ENCODE assay signal across 8 mouse cellular contexts in genomic region chr2:118038859-118039818, GRCm38 (mm10).
DNase-seq lines count a peak whose midpoint lies in the region; ATAC-seq and TF ChIP-seq lines count a peak whose summit lies in the region.

No protein-coding gene starts in this region.

- peak; percentile 65 for DNase-seq in limb, embryonic 14.5 days (ENCODE audit: low spot score)
- DNase-seq in limb, embryonic 10.5 days (ENCODE audit: low spot score) = no peak
- DNase-seq in gastrocnemius, postnatal 14 days = peak; percentile 56
- DNase-seq in kidney, adult 2 months = peak; percentile 64
- peak; percentile 82 for DNase-seq in lung, postnatal 10 days
- peak; percentile 69 to 79 for DNase-seq in urinary bladder, postnatal 4 days (ENCODE audit: low spot score in 2 of 2)
- DNase-seq in cerebellum, postnatal 4 days (ENCODE audit: low spot score in 2 of 2) = no peak
- DNase-seq in spleen, adult 18-20 months = no peak

- intact Hi-C loops in gastrocnemius, postnatal 14 days (cut with DNase I; ENCODE audit: low total_unique reads) = no loop called here

- H3K4me1 ChIP-seq in limb, embryonic 14.5 days (ENCODE audit: control insufficient read depth, insufficient read depth, low read length) = no peaks in the 10 kb centered on the region; the same call in 1 of the 2 replicates
- 0 out of 2 replicates have a peak, but pooled peaks cover 2% of the 10 kb centered on the region for H3K4me1 ChIP-seq in limb, embryonic 10.5 days
- peaks cover 3% of the 10 kb centered on the region; the same call in 1 of the 2 replicates for H3K4me1 ChIP-seq in kidney, adult 2 months (ENCODE audit: control insufficient read depth, insufficient read depth, low read length)

- no peaks in the 10 kb centered on the region for H3K27me3 ChIP-seq in limb, embryonic 14.5 days (ENCODE audit: control insufficient read depth, insufficient read depth, low read length)
- H3K27me3 ChIP-seq in limb, embryonic 10.5 days (ENCODE audit: low read depth, poor library complexity, severe bottlenecking) = no peaks in the 10 kb centered on the region
- no peaks in the 10 kb centered on the region for H3K27me3 ChIP-seq in kidney, adult 2 months (replicated peaks; ENCODE audit: control insufficient read depth, insufficient read depth, low read length)

- peak; percentile 67; the same call in 1 of the 2 replicates for ATAC-seq in limb, embryonic 14.5 days (ENCODE audit: low FRiP score, low read depth)

- no peaks in the 10 kb centered on the region for H3K9me3 ChIP-seq in limb, embryonic 14.5 days (ENCODE audit: control insufficient read depth, low read length)
- H3K9me3 ChIP-seq in limb, embryonic 10.5 days (replicated peaks) = no peaks in the 10 kb centered on the region

- WGBS in limb, embryonic 14.5 days = 76% methylated on average over 16 of the region's 16 CpGs
- WGBS in limb, embryonic 10.5 days = 92% methylated on average over 16 of the region's 16 CpGs
- 76% methylated on average over 16 of the region's 16 CpGs for WGBS in kidney, adult 2 months

- TF ChIP-seq CTCF in kidney, adult 2 months (conservative IDR thresholded peaks at IDR 0.05; ENCODE audit: insufficient read depth, insufficient read length, low read depth, low read length) = no peak

- TF ChIP-seq POLR2A in limb, embryonic 14.5 days (IDR thresholded peaks at IDR 0.05; ENCODE audit: borderline replicate concordance, extremely low read depth, insufficient read depth, insufficient read length) = no peak
- TF ChIP-seq POLR2A in kidney, adult 2 months (IDR thresholded peaks at IDR 0.05; ENCODE audit: low read depth, low read length) = no peak

- H3K9ac ChIP-seq in limb, embryonic 14.5 days (ENCODE audit: low read depth, low read length, severe bottlenecking) = no peak overlapping the region

- H3K27ac ChIP-seq in limb, embryonic 14.5 days (replicated peaks; ENCODE audit: low read depth, low read length) = no peak overlapping the region
- no peak overlapping the region for H3K27ac ChIP-seq in limb, embryonic 10.5 days
- 0 out of 2 replicates have a peak overlapping the region, but pooled peaks have one; percentile 16 for H3K27ac ChIP-seq in kidney, adult 2 months (ENCODE audit: insufficient read depth, low read depth, low read length)

- H3K4me3 ChIP-seq in limb, embryonic 14.5 days (replicated peaks; ENCODE audit: low read length) = no peak overlapping the region
- no peak overlapping the region for H3K4me3 ChIP-seq in limb, embryonic 10.5 days
- H3K4me3 ChIP-seq in kidney, adult 2 months (ENCODE audit: insufficient read depth, low read depth, low read length) = no peak overlapping the region

- no peaks in the 10 kb centered on the region for H3K36me3 ChIP-seq in limb, embryonic 14.5 days (ENCODE audit: control insufficient read depth, insufficient read depth, low read length)
- H3K36me3 ChIP-seq in limb, embryonic 10.5 days = no peaks in the 10 kb centered on the region
- no peaks in the 10 kb centered on the region for H3K36me3 ChIP-seq in kidney, adult 2 months (ENCODE audit: control insufficient read depth, insufficient read depth, low read length)

- no peak overlapping the region for H3K4me2 ChIP-seq in limb, embryonic 14.5 days (replicated peaks; ENCODE audit: low read depth, low read length, severe bottlenecking)

Comparison
In these comparisons a context has a peak if more than half of its experiments do, and no peak if none do; other contexts are left out.
1. DNase-seq: peak in limb, embryonic 14.5 days (single experiment), gastrocnemius, postnatal 14 days (single experiment), kidney, adult 2 months (single experiment), lung, postnatal 10 days (single experiment) and urinary bladder, postnatal 4 days (2 of 2); none in limb, embryonic 10.5 days (single experiment), cerebellum, postnatal 4 days (0 of 2) and spleen, adult 18-20 months (0 of 2).